Mouse (Mus musculus) kidney, adult 2 months (tissue): ENCODE data around the gene Ms4a8a.

Experiments used
- CTCF ChIP-seq: fragments of 200-500 bp; conservative IDR thresholded peaks from 2 replicates; pipeline ENCODE4 v1.5.1; 2011; ENCODE audit warnings: low read depth, mild to moderate bottlenecking, control low read depth, low read length, moderate library complexity, mixed read lengths; ENCODE audit not compliant: insufficient read depth, insufficient read length
- POLR2A ChIP-seq: fragments of 200-500 bp; IDR thresholded peaks from one replicate; pipeline ENCODE4 v1.6.1; 2011; ENCODE audit warnings: low read depth, low read length, control low read depth

GRCm38 (mm10) chr19:11065202-11065875, 15.6 kb downstream of the Ms4a8a start:
- no peak for TF ChIP-seq CTCF
- TF ChIP-seq POLR2A, result no peak
